Mouse (Mus musculus) G1E (cell line): ENCODE data around the gene Slc7a6.

Experiments used
- CTCF ChIP-seq: IDR thresholded peaks from 2 replicates; pipeline ENCODE4 v1.5.1; 2012; ENCODE audit warnings: low read depth, low read length, inconsistent platforms, mixed read lengths
- GATA1 ChIP-seq: IDR thresholded peaks from 2 replicates; pipeline ENCODE4 v1.6.1; 2012; ENCODE audit warnings: borderline replicate concordance, low read length, inconsistent platforms, mixed read lengths
- GATA2 ChIP-seq: IDR thresholded peaks from 2 replicates; pipeline ENCODE4 v1.6.1; 2012; ENCODE audit warnings: low read depth, low read length, inconsistent platforms, borderline replicate concordance
- TAL1 ChIP-seq: conservative IDR thresholded peaks from 2 replicates; pipeline ENCODE4 v1.6.1; 2012; ENCODE audit warnings: low read depth, low read length, inconsistent platforms, mixed read lengths

GRCm38 (mm10) chr8:106123443-106123842 lies 45.2 kb upstream of the Slc7a6 start:
- TF ChIP-seq GATA1 (no peak), CTCF (no peak), GATA2 (no peak), TAL1 (no peak)
